Mouse (Mus musculus) ovary, adult 18-20 months (tissue): ENCODE data around the gene Mmp9.

Experiments
- DNase-seq: peaks from one replicate; pipeline ENCODE4 v3.0.0; 2022; ENCODE audit warnings: low spot score, mixed read lengths

Mmp9 gene

DNA sequence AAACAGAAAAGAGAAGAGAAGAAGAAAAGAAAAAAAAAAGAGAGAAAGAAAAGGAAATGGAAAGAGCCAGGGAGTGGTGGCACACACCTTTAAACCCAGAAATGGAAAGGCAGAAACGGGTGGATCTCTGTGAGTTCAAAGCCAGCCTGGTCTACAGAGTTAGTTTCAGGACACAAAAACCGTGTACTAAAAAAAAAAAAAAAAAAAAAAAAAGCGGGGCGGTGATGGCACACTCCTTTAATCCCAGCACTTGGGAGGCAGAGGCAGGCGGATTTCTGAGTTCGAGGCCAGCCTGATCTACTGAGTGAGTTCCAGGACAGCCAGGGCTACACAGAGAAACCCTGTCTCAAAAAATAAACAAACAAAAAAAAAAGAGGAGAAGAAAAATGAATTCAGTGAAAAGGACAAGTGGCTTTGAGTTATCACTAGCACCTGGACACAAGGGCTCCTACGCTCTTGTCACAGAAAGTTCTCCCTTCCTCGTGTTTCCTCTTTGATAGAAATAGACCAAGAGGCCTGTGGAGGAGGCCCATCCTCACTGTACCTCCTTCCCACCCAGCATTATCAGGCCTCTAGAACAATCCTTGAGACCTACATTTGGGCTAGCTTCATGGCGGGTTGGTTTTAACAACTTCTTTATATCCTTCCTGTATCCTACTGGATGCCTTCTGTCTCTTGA is 27.7 kb upstream of the Mmp9 start:
- DNase-seq, result no peak

GRCm38 (mm10) chr2:164913428-164913786 is 27.2 kb upstream of the Mmp9 start:
- DNase-seq, result no peak

- DNase-seq, result no peak
Measured at GRCm38 (mm10) chr2:164916820-164917219, 23.8 kb upstream of the Mmp9 start.

GRCm38 (mm10) chr2:164917371-164917770 is 23.2 kb upstream of the Mmp9 start:
- no peak for DNase-seq

DNA sequence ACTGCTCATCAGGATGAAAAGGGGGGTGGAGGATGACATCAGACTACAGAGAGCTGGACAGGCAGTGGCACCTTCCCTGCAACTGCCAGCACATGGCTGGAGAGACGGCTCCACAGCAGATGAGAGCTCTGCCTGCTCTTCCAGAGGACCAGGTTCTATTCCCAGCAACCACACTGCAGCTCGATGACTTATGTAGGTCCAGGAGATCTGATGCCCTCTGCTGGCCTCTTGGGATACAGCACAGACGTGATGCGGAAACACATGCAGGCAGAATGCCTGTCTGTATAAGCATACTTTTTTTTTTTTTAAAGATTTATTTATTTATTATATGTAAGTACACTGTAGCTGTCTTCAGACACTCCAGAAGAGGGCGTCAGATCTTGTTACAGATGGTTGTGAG is 22.3 kb upstream of the Mmp9 start:
- DNase-seq, result no peak

- no peak for DNase-seq
Measured at GRCm38 (mm10) chr2:164921984-164922383, 18.6 kb upstream of the Mmp9 start.

DNA sequence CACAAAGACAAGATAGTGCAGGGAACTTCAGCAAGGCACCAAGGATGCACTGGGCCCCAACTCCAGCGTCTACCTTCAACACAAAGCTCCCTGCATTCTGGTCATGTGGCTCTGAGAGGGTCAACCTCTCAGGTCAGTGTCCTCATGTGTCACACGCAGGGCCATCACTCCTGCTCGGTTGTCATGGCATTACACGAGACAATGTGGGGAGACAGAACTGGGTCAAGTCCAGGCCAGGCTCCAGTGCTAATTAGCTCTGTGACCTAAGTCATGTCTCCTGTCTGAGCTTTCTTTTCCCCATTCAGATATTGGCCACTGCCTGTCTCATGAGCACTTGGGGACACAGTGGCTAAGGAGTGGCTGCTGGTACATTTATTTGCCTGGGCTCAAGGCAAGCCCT is 17.3 kb upstream of the Mmp9 start:
- no peak for DNase-seq

GRCm38 (mm10) chr2:164924100-164924857 is 16.3 kb upstream of the Mmp9 start:
- DNase-seq, result peak; percentile 70

DNA sequence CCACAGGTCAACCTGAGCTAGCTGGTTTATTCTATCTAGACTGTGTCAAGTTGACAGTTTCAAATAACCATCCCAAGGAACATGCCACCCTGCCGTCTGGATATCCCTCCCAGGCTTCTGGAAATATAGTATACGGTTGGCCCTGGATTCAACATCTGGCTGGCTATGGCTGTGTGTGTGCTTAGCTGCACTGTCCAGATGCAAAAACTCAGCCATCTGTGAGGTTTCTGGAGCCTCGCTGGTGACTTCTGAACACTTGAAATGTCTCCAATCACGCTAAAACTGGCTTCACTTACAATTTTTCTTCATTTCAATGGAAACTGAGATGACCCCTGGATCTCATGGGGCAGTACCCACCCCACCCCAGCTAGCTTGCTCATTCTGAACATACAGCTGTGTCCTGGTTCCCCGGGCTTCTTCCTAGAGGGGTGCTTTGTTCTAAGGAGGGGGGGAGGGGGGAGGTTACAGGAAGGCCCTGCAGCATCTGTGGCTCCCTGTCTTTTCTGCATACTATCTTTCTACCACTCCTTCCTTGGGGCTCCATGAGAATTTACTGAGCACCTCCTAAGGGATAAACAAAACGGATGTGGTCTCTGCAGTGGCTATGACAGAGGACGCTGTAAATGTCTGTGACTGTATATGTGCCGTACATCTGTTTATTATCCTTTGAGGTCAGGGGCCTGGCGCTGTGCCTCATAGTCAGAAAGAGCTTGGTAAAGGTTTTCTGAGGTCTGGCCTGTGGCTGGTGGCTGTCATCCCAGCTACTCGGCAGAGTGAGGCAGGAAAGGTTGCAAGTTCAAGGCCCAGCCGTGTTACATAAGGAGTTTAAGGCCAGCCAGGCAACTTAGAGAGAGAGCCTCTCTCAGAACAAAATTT is 9.6 kb upstream of the Mmp9 start:
- DNase-seq, result no peak

DNA sequence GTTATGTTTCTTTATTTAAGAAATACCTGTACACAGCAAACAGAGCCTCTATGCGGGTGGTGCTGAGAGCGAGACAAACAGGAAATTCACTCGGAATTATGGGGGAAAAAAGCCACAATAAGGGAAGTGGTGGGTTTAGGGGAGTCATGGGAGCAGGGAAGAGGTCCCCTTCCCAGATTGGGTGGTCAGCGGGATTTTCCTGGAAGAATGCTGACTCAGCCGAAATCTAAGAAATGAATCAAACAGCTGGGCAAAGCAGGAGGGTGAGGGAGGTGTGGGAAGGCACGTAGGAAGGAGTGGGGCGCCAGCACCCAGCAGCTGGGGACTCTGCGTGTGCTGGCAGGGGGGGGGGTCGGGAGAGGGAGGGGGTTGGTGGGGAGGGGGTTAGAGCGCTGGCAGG is 7.0 kb upstream of the Mmp9 start:
- no peak for DNase-seq

GRCm38 (mm10) chr2:164935991-164936390 is 4.6 kb upstream of the Mmp9 start:
- DNase-seq, result no peak

DNA sequence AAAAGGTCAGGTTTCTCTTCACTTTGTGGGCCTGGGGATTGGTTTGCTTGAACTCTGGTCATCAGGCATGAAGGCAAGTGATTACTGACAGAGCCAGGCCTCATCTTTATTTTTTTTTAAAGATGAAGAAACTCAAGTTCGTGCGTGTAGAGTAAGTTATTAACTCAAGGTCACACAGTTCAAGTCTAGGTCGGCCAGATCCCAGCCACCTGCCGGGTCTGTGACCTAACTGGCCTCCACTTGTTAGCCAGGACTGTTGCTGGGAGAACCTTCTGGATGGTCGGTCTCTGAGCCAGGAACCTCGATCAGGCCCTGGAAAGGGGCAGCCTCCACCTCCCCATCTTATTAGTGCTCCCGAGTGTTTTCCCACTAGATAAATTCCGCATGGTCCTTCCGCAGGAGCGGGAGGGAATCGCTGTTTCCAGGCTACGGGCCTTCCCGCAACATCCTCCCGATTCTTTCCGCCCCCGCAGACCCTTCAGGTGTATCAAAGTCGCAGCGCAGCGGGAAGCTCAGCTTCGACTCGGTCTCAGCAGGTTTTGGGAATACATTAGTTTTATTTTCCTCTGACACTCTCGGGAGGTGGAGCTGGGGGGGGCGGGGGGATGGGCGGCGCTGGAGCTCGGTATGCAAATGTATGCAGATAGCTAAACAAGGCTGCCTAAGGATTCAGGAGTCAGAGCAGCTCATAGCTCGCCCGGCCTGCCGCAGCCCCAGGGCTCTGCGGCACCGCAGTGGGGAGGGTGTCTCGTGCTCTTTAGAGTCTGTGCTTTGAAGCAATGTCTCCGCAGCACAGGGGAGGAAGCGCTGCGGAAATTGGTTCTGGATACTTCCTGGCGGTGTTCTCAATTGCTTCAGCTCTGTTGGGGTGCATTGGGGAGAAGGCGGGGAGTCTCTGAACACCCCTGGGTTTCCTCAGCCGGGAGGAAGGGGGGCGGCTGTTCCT is 2.2 kb upstream of the Mmp9 start:
- peak; percentile 48 for DNase-seq

- DNase-seq, result no peak
Measured at GRCm38 (mm10) chr2:164939106-164939505, 1.5 kb upstream of the Mmp9 start.

GRCm38 (mm10) chr2:164942692-164943290 is 2.2 kb downstream of the Mmp9 start:
- DNase-seq, result no peak

GRCm38 (mm10) chr2:164947506-164947905 is 6.9 kb downstream of the Mmp9 start:
- no peak for DNase-seq

DNA sequence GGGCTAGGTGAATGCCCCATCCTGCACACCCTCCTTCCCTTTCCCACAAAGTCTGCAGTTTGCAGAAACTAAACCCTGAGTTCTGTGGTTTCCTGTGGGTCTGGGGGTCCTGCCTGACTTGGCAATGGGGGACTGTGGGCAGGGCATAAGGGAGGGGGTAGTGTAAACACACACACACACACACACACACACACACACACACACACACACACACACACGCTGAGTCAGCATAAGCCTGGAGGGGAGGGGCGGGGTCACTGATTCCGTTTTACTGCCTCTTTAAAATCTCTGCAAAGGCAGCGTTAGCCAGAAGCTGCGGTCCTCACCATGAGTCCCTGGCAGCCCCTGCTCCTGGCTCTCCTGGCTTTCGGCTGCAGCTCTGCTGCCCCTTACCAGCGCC is 7.3 kb downstream of the Mmp9 start:
- no peak for DNase-seq

GRCm38 (mm10) chr2:164948962-164949361 is 8.4 kb downstream of the Mmp9 start:
- DNase-seq, result no peak

DNA sequence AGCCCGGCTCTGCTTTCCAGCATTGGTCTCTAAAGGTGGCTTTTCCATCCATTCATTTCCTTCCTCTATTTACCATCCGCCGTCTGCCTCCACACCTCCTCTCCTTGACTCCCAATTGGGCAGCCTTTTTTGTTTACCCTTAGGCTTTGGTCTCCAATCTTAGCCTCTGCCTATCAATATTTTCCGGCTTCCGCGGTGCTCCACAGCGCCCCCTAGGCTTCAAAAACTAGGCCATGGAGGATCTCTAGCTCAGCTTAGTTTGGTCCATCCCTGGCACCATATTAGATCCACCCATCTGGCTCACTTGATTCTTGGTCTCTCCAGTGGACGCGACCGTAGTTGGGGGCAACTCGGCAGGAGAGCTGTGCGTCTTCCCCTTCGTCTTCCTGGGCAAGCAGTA is 9.9 kb downstream of the Mmp9 start:
- no peak for DNase-seq

GRCm38 (mm10) chr2:164951745-164952144 is 11.2 kb downstream of the Mmp9 start:
- no peak for DNase-seq

DNA sequence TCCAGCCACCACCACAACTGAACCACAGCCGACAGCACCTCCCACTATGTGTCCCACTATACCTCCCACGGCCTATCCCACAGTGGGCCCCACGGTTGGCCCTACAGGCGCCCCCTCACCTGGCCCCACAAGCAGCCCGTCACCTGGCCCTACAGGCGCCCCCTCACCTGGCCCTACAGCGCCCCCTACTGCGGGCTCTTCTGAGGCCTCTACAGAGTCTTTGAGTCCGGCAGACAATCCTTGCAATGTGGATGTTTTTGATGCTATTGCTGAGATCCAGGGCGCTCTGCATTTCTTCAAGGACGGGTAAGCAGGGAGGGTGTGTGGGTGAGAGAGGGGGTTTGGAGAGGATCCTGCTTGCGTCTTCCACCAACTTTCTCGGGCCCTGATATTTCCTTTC is 11.9 kb downstream of the Mmp9 start:
- no peak for DNase-seq

DNA sequence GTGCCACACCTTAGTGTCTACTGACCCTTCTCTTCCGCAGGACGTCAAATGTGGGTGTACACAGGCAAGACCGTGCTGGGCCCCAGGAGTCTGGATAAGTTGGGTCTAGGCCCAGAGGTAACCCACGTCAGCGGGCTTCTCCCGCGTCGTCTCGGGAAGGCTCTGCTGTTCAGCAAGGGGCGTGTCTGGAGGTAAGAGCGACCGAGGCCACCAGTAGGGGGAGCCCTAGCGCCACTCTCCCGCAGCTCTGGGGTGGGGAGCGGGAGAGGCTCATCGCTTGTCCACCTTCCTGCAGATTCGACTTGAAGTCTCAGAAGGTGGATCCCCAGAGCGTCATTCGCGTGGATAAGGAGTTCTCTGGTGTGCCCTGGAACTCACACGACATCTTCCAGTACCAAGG is 12.6 kb downstream of the Mmp9 start:
- peak; percentile 37 for DNase-seq
